Mouse (Mus musculus): Measurements from ENCODE around the gene Grik5.

Grik5 gene

Small RNA genes lying within 50 kb of the gene (microRNA-seq; reads per million reads assigned to microRNA genes)
- 0 reads per million in 2 experiments for gene Mir6537
- 1.0 to 3.1 reads per million in 2 experiments for gene Mir7046
- gene Mir7047, result 0.11 to 1.2 reads per million in 2 experiments
